Mouse (Mus musculus): Measurements from ENCODE around the gene Ephb1. TPM values are rescaled to one million over a fixed set of nuclear protein-coding genes. Genes with fewer than 3 reads are reported as not detected.

Gene Ephb1
- polyA plus RNA-seq, 1 experiment from 2014 or later = 12.8 TPM

DNA sequence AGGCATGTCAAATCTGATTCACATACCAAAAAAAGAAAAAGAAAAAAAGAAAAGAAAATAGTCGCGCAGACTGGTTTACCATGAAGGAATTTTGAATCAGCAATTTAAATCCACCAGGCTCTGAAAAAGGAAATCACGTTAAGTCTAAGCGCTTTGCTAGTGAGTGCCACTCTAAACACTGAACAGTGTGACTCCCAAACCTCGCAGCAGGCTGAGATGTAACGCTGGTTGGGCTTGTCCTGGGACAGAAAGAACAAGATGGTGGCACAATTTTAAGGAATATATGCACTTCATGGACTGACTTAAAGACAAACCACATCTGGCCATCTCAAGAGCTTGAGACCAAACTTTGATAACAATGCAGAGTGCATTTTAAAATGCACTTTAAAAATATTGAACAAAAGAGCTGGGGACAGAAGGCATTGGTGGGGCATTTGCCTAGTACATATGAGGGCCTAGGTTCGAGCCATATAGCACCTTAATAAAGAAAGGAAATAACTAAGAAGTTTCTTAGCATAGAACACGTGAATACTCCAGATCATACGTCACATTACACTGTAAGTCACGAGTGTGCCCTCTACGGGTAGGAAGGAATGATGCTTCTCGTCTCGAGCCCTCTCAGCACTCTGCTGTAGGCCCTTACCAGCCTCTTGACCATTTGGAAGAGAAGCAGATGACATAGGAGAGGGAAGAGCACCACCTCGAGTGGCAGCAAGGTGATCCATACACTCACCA lies 16.7 kb upstream of the Ephb1 start:
- Histone ChIP-seq H3K9me3 (ENCODE audit: control insufficient read depth, low read length) (no peaks in the 10 kb centered on the region), H3K4me1 (replicated peaks; ENCODE audit: control insufficient read depth, insufficient read depth, low read length) (no peaks in the 10 kb centered on the region), H3K27ac (ENCODE audit: low read depth) (no peak overlapping the region), H3K9ac (ENCODE audit: low read length) (no peak overlapping the region), H3K4me3 (ENCODE audit: low read depth, low read length) (no peak overlapping the region), H3K27me3 (replicated peaks; ENCODE audit: control insufficient read depth, insufficient read depth, low read length) (no peaks in the 10 kb centered on the region), H3K36me3 (ENCODE audit: control insufficient read depth, insufficient read depth, low read length) (no peaks in the 10 kb centered on the region), H3K4me2 (ENCODE audit: low read length) (no peak overlapping the region)
- no peak for ATAC-seq (replicated peaks; ENCODE audit: low FRiP score, low TSS enrichment, low read depth)
- WGBS = 54% methylated on average over 14 of the region's 14 CpGs
- DNase-seq (ENCODE audit: low spot score) = no peak

DNA sequence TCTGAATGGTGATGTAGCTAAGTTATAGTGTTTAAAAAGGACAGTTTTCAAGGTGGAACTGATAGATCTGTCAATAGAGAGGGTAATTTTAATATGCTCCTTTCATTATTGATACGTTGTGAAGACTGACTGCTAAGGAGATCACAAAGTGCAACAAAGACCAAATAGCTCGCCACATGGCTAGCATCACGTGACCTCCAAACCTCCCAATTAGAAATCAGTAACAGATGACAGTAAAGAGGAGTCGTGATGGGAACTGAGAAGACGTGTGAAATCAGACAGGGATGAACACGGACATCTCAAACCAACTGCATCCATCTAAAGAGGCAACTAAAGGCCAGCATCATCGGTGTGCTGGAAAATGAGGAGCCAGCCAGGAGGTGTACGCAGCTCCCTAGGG lies 15.6 kb upstream of the Ephb1 start:
- Histone ChIP-seq H3K36me3 (ENCODE audit: control insufficient read depth, insufficient read depth, low read length) (no peaks in the 10 kb centered on the region), H3K4me2 (ENCODE audit: low read length) (no peak overlapping the region), H3K4me1 (replicated peaks; ENCODE audit: control insufficient read depth, insufficient read depth, low read length) (no peaks in the 10 kb centered on the region), H3K9ac (ENCODE audit: low read length) (no peak overlapping the region), H3K4me3 (ENCODE audit: low read depth, low read length) (no peak overlapping the region), H3K9me3 (ENCODE audit: control insufficient read depth, low read length) (no peaks in the 10 kb centered on the region), H3K27ac (ENCODE audit: low read depth) (no peak overlapping the region), H3K27me3 (replicated peaks; ENCODE audit: control insufficient read depth, insufficient read depth, low read length) (no peaks in the 10 kb centered on the region)
- no peak for DNase-seq (ENCODE audit: low spot score)
- no peak for ATAC-seq (replicated peaks; ENCODE audit: low FRiP score, low TSS enrichment, low read depth)
- 73% methylated on average over 8 of the region's 8 CpGs for WGBS

DNA sequence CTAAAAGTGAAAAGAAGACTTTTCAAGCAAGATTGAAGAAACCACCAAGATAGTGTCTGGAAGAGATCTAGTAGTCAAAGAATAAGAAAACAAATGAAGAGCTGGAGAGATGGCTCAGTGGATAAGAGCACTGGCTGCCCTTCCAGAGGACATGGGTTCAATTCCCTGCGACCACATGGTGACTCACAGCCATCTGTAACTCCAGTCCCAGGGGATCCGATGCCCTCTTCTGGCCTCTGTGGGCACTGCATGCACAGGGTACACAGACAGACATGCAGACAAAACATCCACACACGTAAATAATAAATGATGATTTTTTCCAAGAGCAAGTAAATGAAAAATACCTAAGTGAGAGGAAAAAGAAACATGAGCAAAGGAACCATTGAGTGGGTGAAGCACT lies 14.6 kb upstream of the Ephb1 start:
- H3K9ac ChIP-seq (ENCODE audit: low read length) = no peak overlapping the region
- WGBS = 73% methylated on average over 3 of the region's 3 CpGs
- H3K36me3 ChIP-seq (ENCODE audit: control insufficient read depth, insufficient read depth, low read length) = no peaks in the 10 kb centered on the region
- ATAC-seq (replicated peaks; ENCODE audit: low FRiP score, low TSS enrichment, low read depth) = no peak
- no peak for DNase-seq (ENCODE audit: low spot score)
- no peaks in the 10 kb centered on the region for H3K9me3 ChIP-seq (ENCODE audit: control insufficient read depth, low read length)
- no peak overlapping the region for H3K27ac ChIP-seq (ENCODE audit: low read depth)
- H3K4me1 ChIP-seq (replicated peaks; ENCODE audit: control insufficient read depth, insufficient read depth, low read length) = no peaks in the 10 kb centered on the region
- H3K4me3 ChIP-seq (ENCODE audit: low read depth, low read length) = no peak overlapping the region
- no peaks in the 10 kb centered on the region for H3K27me3 ChIP-seq (replicated peaks; ENCODE audit: control insufficient read depth, insufficient read depth, low read length)
- H3K4me2 ChIP-seq (ENCODE audit: low read length) = no peak overlapping the region

DNA sequence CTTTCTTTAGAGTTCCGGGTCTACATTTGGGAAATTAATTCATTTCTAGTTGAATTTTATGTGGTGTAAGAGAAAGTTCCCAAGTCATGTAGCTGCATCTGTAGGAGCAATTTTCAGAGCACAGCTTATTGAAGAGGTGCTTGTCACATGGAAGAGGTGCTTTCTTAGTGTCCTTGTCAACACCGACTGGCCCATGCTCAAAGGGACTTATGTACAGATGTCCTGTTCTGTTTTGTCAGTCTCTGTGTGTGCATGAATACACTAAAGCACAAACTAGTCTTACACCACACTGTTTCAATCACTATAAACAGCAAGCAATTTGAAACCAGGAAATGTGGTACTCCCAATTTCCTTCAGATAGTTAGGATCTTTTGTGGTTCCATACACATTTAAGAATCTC lies 13.3 kb upstream of the Ephb1 start:
- no peaks in the 10 kb centered on the region for H3K9me3 ChIP-seq (ENCODE audit: control insufficient read depth, low read length)
- no peaks in the 10 kb centered on the region for H3K4me1 ChIP-seq (replicated peaks; ENCODE audit: control insufficient read depth, insufficient read depth, low read length)
- no peak overlapping the region for H3K4me3 ChIP-seq (ENCODE audit: low read depth, low read length)
- no peaks in the 10 kb centered on the region for H3K27me3 ChIP-seq (replicated peaks; ENCODE audit: control insufficient read depth, insufficient read depth, low read length)
- DNase-seq (ENCODE audit: low spot score) (no peak), ATAC-seq (replicated peaks; ENCODE audit: low FRiP score, low TSS enrichment, low read depth) (no peak)
- H3K4me2 ChIP-seq (ENCODE audit: low read length) = no peak overlapping the region
- H3K27ac ChIP-seq (ENCODE audit: low read depth) = no peak overlapping the region
- no peak overlapping the region for H3K9ac ChIP-seq (ENCODE audit: low read length)
- H3K36me3 ChIP-seq (ENCODE audit: control insufficient read depth, insufficient read depth, low read length) = no peaks in the 10 kb centered on the region
- WGBS = 94% methylated on average over 2 of the region's 2 CpGs

DNA sequence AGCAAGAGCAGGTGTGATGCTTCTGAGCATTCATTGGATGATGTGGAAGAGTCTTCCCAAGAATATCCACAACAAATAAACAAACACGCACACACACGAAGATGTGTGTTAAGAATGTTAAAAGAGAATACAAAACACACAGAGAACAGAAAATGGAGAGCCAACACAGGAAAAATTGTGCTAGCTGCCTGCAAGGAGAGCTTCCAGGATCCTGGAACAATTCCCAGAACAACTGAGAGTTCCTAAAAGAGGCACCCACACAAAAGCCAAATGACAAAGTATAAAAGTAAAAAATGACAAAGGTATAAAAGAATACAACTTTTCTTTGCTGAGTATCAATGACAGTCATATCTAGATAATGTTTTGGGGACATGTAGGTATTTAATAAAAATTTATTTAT lies 11.0 kb upstream of the Ephb1 start:
- H3K36me3 ChIP-seq (ENCODE audit: control insufficient read depth, insufficient read depth, low read length) = no peaks in the 10 kb centered on the region
- H3K4me3 ChIP-seq (ENCODE audit: low read depth, low read length) = no peak overlapping the region
- no peak for ATAC-seq (replicated peaks; ENCODE audit: low FRiP score, low TSS enrichment, low read depth)
- 90% methylated on average over 2 of the region's 2 CpGs for WGBS
- H3K27me3 ChIP-seq (replicated peaks; ENCODE audit: control insufficient read depth, insufficient read depth, low read length) = no peaks in the 10 kb centered on the region
- no peak for DNase-seq (ENCODE audit: low spot score)
- H3K9me3 ChIP-seq (ENCODE audit: control insufficient read depth, low read length) = no peaks in the 10 kb centered on the region
- no peak overlapping the region for H3K9ac ChIP-seq (ENCODE audit: low read length)
- no peaks in the 10 kb centered on the region for H3K4me1 ChIP-seq (replicated peaks; ENCODE audit: control insufficient read depth, insufficient read depth, low read length)
- no peak overlapping the region for H3K27ac ChIP-seq (ENCODE audit: low read depth)
- no peak overlapping the region for H3K4me2 ChIP-seq (ENCODE audit: low read length)

DNA sequence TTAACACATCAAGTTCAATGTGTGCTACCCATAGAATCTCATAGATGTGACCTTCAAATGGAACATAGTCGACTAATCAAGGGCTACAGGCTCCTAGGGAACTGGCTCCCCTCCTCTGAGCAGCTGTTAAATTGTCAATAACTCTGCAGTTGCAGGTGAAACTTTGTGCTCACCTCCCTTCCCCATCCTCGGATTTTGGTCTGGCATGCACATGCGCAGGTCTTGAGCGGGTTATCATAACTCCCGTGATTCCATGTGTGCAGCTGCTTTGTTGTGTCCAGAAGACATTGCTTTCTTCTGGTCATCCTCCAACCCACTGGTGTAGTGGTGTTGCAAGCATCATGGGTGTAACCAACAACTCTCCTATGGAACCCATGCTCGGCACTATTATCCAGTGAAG lies 4.8 kb upstream of the Ephb1 start:
- no peak for ATAC-seq (replicated peaks; ENCODE audit: low FRiP score, low TSS enrichment, low read depth)
- Histone ChIP-seq H3K27ac (ENCODE audit: low read depth) (no peak overlapping the region), H3K4me2 (ENCODE audit: low read length) (no peak overlapping the region), H3K36me3 (ENCODE audit: control insufficient read depth, insufficient read depth, low read length) (no peaks in the 10 kb centered on the region), H3K4me1 (replicated peaks; ENCODE audit: control insufficient read depth, insufficient read depth, low read length) (no peaks in the 10 kb centered on the region), H3K9ac (ENCODE audit: low read length) (no peak overlapping the region), H3K4me3 (ENCODE audit: low read depth, low read length) (no peak overlapping the region), H3K27me3 (replicated peaks; ENCODE audit: control insufficient read depth, insufficient read depth, low read length) (peaks cover 24% of the 10 kb centered on the region), H3K9me3 (ENCODE audit: control insufficient read depth, low read length) (no peaks in the 10 kb centered on the region)
- WGBS = 91% methylated on average over 6 of the region's 6 CpGs
- DNase-seq (ENCODE audit: low spot score) = no peak

DNA sequence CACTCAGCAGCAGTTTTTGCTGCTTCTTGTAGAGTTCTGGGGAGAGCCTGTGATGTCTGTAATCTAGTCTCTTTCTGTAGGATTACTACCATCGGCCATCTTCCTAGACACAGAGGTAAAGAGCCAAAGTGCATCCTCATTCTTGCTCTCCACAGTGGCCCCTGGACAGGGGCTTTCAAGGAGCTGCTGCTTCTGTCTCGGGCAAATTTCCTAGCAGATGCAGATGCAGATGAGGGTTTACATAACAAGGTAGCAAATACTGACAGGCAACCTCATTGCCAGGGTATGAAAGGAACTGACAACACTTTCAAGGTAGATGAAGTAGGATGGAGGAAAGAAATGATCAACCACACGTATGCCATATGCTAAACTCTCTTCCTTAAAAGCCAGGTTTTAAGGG lies 4.2 kb upstream of the Ephb1 start:
- Histone ChIP-seq H3K9me3 (ENCODE audit: control insufficient read depth, low read length) (no peaks in the 10 kb centered on the region), H3K27me3 (replicated peaks; ENCODE audit: control insufficient read depth, insufficient read depth, low read length) (peaks cover 30% of the 10 kb centered on the region), H3K36me3 (ENCODE audit: control insufficient read depth, insufficient read depth, low read length) (no peaks in the 10 kb centered on the region), H3K27ac (ENCODE audit: low read depth) (no peak overlapping the region), H3K4me2 (ENCODE audit: low read length) (no peak overlapping the region), H3K9ac (ENCODE audit: low read length) (no peak overlapping the region), H3K4me1 (replicated peaks; ENCODE audit: control insufficient read depth, insufficient read depth, low read length) (0 out of 2 replicates have a peak, but pooled peaks cover 1% of the 10 kb centered on the region), H3K4me3 (ENCODE audit: low read depth, low read length) (no peak overlapping the region)
- DNase-seq (ENCODE audit: low spot score) = no peak
- no peak for ATAC-seq (replicated peaks; ENCODE audit: low FRiP score, low TSS enrichment, low read depth)
- 82% methylated on average over 3 of the region's 3 CpGs for WGBS

DNA sequence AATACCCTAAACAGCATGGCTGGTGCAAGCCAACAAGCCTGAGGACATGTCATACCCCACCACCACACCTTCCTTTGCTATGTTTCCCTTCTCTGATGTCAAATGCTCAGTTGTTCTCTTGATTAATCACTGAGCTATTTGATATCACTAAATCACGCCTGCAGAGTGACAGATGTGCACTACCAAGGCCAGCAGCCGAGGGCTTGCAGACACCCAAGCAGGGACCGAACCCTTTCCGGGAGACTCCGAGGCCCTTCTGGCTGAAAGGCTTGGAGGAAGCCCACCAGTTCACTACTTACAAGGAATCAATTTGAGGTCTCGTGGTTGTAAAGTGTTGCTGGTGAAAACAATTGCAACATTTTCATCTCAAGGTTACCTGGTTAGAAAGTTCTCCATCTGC lies 3.5 kb upstream of the Ephb1 start:
- Histone ChIP-seq H3K9ac (ENCODE audit: low read length) (no peak overlapping the region), H3K27me3 (replicated peaks; ENCODE audit: control insufficient read depth, insufficient read depth, low read length) (peaks cover 37% of the 10 kb centered on the region), H3K4me2 (ENCODE audit: low read length) (no peak overlapping the region), H3K4me1 (replicated peaks; ENCODE audit: control insufficient read depth, insufficient read depth, low read length) (0 out of 2 replicates have a peak, but pooled peaks cover 5% of the 10 kb centered on the region), H3K27ac (ENCODE audit: low read depth) (no peak overlapping the region), H3K4me3 (ENCODE audit: low read depth, low read length) (no peak overlapping the region), H3K36me3 (ENCODE audit: control insufficient read depth, insufficient read depth, low read length) (no peaks in the 10 kb centered on the region), H3K9me3 (ENCODE audit: control insufficient read depth, low read length) (no peaks in the 10 kb centered on the region)
- WGBS = 83% methylated on average over 6 of the region's 6 CpGs
- no peak for DNase-seq (ENCODE audit: low spot score)
- ATAC-seq (replicated peaks; ENCODE audit: low FRiP score, low TSS enrichment, low read depth) = no peak

DNA sequence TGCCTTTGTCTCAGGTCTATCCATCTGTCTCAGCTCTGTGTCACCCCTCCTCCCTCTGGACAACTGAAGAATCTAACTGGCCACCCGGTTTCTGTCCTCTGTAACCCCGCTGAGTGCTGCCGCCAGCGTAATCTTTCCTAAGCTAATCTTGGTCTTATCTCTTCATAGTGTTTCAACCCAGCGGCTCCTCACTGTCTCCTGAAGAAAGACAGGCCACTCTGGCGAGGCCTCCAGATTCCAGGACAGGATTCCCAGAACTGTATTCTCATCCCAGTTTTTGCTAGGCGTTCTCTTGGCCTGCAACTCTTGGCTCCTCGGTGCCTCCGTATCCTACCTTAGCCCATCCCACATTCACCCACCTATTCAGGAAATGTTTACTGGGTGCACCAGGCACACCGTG lies 2.0 kb upstream of the Ephb1 start:
- Histone ChIP-seq H3K4me3 (ENCODE audit: low read depth, low read length) (no peak overlapping the region), H3K27me3 (replicated peaks; ENCODE audit: control insufficient read depth, insufficient read depth, low read length) (peaks cover 52% of the 10 kb centered on the region), H3K27ac (ENCODE audit: low read depth) (no peak overlapping the region), H3K4me2 (ENCODE audit: low read length) (no peak overlapping the region), H3K9me3 (ENCODE audit: control insufficient read depth, low read length) (no peaks in the 10 kb centered on the region), H3K4me1 (replicated peaks; ENCODE audit: control insufficient read depth, insufficient read depth, low read length) (peaks cover 9% of the 10 kb centered on the region; the same call in 1 of the 2 replicates), H3K36me3 (ENCODE audit: control insufficient read depth, insufficient read depth, low read length) (no peaks in the 10 kb centered on the region), H3K9ac (ENCODE audit: low read length) (no peak overlapping the region)
- no peak for DNase-seq (ENCODE audit: low spot score)
- no peak for ATAC-seq (replicated peaks; ENCODE audit: low FRiP score, low TSS enrichment, low read depth)
- WGBS = 47% methylated on average over 10 of the region's 10 CpGs
